Mouse (Mus musculus): ENCODE data around the gene Fam185a.

Gene Fam185a

DNA sequence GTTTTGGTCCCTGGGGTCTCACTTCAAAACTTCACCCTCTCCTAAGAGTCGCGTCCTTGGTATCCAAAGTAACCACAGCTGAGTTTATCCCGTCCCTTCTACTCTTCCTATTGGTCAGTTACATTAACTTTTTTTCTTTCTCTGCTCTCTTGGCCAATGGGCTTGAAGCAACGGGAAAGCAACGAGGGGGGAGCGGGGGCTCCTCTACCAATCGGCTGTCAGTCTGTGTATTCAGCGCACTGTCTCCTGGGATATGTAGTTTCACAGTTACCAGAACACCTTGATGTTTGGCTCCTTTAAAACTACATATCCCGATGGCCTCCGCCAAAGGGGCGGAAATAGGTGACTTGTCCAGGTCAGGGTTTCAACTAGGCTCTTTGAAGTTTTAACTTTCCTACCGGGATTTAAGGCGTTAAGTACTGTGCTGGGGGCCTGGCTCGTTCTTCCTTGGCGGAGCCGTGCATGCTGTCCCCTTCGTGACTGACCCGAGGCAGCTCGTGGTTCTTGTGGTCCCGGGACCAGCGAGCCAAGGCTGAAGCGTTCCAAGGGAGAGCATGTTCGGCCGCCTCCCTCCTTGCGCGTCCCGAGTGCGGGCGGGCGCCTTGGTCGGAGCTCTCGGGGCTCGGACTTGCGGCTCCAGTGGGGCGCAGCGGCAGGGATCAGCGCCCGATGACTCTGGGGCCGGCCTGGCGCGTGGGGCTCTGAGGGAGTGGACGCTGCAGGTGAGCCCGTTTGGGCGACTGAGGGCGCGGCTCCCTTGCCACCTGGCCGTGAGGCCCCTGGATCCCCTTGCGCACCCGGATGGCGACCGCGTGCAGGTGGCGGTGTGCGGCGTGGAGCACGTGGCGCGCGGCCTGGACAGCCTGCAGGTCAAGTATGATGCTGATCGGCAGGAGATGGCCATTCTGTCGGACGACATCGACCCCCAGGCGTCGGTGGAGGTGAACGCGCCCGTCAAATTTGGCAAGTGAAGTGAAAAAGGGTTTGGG, at the start of gene Fam185a, which contains the start of gene Ccdc146:
TSS of gene Fam185a (plus strand) at position 345 of the 989 bp plus-strand sequence.
TSS of gene Ccdc146 (minus strand) at position 64 of the 989 bp plus-strand sequence.
- peak; percentile 92 for DNase-seq

DNA sequence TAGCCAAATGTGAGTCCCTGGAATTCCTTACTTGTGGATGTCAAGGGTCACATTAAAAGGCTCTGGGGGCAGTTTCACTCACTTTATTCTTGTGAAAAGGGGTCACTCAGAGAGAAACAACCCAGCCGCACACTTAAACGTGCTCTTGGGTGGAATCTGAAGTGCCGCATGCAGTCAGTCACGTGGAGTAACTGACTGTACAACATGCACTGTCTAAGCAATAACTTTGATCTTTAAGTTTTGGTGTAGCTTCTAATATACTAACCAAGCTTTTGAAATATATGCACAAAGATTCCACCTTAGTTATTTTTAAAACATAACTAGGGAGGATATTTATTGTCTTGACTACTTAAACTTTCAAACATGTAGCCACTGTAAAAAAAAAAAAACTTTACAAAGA, 47.8 kb upstream of the Fam185a start:
- no peak for DNase-seq

DNA sequence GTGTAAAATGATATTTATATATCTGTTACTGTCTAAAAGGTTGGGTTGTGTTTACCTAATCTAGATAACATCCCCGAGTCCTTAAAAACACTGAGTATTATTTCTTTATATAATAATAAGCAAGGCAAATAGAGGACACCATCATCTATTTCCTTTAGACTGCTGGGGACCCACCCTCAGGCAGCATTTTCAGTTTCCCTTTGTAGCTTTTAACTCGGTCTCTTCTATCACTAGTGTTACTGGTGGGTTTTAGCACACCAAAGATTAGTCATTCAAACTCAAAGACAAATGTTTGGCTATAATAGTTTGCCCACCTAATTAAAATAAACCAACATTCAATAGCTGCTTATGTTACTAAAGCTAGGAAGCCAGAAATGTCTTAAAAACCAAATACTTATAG, 46.4 kb upstream of the Fam185a start:
- DNase-seq: no peak

DNA sequence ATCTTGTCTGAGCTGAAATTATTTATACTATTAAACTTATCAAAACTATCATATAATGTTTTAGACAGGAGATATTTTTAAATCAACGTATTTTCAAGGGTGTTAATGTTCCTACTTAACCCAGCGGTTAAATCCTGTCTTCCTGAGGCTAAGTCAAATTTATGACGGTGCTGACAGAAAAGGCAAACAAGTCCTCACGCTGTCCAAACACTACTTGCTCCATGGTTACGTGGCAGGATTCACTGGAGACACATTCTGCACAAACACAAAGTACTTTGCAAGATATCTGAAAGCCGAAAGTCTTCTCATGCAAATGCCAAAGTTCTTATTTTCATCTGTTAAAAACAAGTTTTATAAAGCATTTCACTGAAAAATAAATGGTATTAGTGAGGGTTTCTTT, 42.8 kb upstream of the Fam185a start:
- DNase-seq: no peak

DNA sequence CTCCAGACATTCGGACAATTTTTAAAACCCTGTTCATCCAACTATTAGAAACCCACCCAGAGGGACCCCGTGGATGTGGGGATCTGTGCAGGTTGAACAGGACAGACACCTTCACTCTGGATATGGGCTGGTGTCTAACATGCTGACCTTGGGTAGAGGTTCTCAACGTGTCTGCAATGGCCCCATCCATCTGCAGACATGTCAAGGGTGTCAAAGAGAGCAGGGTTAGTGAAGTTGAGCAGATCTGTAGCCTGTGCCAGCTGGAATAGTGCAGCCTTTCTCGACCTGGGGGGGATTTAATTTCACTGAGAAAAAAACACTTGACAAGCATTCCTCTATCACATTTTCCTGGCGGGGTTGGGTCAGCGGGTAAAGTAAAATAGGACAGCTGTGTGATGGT, 42.1 kb upstream of the Fam185a start:
- no peak for DNase-seq

DNA sequence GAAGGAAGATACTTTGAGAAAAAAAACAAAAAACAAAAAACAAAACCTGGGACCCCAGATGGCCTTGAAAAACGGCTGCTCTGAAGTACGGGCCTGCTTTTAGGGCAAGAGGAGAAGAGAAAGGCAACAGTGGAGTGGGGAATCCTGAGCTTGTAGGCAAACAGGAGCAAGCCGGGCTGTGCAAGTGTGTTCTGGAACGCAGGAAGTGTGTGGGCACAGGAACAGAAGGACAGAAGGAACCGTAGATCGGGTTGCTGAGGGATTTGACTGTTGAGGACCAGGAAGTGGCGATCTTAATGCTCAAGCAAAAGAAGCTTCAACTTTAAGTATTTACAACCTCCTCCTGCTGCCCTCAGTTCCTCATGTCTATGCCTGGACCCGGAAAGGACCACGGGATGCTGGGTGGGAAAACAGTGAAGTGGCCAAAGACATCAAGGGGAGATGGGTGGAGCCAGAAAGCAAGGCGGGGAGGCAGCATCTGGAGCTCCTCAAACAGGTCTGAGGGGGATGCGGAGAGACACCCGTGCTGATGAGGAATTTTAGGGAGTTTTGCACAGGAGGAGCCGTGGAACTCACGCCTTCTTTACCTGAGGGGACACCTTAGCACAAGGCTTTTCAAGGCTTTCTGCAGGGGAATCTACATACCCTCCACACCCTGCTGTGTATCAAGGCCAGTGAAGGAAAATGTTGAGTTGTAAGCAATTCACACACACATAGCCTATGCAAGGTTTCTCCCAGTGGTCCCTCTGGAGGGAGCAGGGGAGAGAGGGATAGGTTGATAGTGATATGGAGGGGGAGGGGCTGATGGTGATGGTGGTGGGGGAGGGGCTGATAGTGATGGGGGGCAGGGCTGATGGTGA, 41.1 kb upstream of the Fam185a start:
- no peak for DNase-seq

DNA sequence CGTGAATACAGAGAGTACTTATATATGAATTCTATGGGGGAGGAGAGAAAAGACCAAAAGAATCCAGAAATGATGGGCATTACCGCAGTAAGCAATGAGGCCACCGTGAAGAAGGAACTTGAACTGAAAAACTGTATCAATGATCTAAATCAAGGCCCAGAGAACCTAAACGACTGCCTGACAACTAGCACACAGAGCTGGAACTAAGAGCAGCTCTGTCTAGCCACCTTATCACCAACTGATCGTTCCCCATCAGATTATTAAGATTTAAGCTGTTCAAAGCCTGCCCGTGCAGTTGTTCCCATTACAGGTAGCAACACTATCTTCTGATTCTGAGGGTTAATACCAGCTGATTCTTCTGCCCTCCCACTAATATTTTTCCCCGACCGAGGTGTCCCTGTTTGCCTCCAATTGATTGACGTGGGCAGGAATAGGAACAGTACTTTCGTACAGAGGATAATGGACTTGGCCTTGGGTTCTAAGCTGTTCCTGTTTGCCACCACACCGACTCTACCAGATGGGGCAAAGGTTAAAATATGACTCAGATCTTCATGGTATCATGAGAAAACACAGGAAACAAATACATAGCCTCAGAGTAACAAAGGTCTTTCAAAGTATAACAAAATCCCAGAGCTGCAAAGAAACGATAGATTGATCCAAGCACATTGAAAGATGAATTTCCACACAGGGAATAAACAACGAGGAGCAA, 40.4 kb upstream of the Fam185a start:
- DNase-seq: no peak

DNA sequence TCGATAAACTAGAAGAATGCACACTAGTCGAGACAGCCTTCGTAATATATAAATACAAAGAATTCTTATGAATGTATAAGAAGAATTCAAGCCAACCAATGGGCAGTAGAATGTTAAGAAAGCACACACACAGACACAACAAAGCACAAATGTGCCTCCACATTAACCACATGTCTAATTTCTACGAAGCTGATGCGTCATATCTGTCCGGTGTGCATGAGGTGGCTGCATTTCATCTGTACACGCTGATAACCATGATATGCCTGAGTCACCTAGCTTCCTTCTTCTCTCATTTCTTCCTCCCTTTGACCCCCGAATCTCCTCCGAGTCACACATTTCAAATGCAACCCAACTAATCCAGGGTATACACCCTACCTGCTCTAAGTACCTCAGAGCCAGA, 39.8 kb upstream of the Fam185a start:
- no peak for DNase-seq

DNA sequence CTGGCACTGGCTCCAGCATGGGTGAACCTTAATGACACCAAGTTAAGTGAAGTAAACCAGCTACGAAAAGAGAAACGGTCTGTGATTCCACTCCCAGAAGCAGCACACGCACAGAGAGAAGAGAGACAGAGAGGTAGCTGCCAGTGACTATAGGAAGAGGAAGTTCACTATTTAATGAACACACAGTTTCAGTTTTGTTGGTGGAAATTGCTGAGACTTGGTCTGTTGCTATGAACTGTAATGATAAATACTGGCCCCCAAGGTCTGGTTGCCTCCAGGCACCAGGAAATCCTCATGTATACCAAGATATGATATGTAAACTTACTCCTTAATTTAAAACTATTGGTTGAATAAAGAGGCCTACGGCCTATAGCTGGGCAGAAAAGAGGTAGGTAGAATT, 38.3 kb upstream of the Fam185a start:
- no peak for DNase-seq

DNA sequence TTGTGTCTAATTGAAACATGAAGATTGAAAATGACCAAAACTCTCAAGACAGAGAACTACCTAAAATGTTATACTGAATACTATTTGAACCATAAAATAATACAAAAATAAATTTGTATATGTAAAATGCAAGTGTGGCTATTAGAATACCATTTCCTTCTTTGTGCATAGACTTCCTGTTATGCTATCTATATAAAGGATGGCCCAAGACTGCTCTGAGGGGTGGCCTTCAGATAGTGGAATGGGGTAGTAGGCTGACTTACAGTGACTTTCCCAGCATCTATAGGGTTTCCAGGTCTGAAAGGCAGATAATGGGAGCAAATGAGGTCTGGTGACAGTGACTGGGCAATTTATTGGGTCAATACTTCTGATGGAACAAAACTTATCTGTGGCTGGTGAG, 37.4 kb upstream of the Fam185a start:
- DNase-seq: no peak

DNA sequence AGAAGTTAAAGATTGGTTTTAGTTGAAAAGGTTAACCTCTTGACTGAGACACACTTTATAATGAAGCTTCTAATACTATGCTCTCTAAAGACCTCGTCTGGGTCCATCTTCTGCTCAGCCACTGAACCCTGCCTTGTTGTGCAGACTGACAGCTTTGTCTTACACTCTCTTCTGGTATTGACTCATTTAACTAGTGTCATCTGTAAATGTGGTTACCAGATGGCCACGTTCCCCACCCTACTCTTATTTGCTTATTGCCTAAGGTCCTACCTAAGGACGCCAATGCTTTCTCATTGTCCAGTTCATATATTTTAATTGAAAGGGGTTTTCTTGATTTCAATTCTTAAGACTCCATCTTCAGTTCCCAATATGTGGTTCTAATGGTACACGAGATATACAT, 35.9 kb upstream of the Fam185a start:
- no peak for DNase-seq

DNA sequence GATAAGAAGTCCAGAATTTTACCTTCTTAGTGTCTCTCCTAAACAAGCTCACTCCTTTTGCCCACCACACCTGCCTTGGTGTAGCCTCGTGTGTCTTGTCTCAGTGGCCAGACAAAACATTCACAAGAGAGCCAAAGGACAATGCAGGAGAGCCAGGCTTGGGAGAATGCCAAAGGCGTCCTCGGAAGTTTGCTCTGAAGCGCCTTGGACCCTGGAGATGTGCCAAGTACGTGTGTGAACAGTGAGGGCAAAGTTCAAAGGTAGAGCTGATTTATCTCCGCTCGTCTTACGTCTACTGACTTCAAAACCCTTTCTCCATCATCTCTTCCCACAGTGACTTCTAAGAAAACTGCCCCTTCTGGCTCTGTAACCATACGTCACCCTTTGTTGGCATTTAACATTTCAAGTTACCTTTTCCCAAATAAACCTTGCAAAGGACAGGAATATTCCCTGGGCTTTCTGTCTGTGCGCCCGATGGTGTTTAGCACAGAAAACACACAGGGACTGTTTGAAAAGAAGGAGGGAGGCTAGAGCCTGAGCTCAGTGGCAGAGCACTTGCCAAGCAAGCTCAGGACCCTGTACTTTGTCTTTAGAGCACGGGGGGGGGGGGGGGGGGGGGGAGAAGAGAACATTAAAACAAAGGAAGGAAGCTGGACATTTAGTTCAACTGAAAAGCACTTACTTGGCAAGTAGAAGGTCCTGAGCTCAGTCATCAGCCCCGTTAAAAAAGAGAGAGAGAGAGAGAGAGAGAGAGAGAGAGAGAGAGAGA, 33.0 kb upstream of the Fam185a start:
- DNase-seq: no peak

DNA sequence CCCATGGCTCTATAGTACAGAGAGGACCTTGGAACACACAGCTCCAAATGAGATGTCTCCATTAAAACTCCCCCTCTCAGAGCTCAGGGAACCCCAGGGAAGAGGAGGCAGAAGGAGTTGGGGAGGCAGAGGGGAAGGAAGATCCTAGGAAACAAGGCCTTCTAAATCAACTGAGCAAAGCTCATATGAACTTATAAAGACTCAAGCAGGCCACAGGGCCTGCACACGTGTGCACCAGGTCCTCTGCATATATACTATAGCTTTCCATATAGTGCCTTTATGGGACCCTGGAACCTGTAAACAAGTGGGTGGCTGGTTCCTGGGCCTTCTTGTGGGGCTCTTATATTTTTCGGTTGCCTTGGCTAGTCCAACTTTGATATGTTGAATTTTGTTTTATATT, 30.2 kb upstream of the Fam185a start:
- DNase-seq: no peak

DNA sequence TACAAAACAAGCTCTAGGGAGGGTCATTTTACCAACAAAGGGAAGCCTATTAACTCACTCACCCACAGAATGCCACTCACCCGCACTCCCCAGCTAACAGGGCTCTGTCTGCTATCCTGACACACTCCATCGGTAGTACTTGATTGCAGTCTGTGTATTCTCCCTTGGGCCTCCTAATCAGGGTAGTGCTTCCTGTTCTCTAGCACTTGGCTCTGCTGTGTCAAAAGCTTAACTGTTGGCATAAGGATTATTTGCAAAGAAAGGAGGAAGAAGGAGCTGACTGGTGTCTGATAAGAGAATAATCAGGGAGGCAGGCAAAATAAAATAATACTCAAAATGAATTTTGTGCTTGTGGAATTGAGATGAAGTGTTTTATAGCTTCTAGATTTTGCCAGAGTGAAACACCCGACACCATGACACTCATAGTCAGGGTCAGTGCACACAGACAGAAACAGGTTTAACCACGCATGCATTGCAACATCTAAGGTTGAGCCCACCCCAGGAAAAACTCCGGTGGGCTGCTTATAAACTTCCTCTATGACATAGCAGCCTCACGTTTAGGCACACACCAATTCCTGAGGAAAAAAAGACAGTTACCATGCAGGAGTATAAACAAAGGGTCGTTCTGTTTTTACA, 29.4 kb upstream of the Fam185a start:
- DNase-seq: no peak

DNA sequence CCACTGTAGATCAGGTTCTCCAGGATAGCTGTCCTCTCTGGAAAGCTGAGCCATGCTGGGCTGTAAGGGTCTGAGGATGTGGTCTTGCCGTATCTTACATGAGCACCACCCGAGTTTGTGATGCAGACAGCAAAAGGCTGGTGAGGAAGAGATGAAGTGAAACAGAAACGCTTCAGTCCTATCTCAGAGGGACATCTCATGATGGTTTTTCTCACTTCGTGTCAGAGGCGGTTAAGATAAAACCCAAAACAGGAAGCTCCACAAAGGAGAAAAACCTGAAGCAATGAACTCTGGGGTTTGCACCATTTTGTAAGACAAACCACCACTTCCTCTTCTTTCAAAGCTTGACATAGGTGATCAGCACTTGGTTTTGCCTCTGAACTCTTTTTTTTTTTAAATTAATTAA, 13.5 kb upstream of the Fam185a start:
- DNase-seq: no peak

DNA sequence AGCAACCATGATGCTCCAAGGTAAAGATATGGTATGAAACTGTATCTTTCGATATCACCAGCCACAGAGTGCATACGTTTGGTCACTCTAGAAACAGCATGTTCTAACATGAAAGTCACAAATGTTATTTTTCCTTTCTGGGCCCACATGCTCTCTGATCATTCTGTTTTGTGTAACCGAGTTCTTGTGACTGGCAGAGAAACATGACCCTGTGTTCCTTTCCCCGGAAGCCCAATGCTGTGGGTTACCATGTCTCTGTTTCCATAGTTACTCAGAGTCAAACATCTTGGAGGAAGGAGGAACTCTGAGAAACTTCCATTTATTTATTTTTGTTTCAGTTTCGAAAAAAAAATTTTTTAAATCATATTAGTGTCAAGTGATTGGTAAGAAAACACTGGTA, 12.7 kb upstream of the Fam185a start:
- no peak for DNase-seq

DNA sequence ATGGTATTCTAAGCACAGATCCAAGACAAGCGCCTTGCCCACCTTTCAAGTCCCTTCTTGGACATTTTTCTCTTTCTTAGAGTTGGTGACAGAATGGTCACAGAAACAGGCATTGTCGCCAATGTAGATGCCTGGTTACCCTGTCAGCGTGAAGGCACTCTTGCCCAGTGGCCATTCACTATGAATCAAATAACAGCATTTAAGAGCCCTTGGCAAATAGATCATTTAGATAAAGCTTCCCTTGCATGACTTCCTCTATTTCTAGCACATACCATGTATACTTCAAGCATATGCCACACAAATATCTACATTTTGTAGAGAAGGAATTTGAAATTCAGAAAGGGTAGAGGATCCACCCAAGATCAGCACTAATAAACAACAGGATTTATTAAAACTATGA, 11.4 kb upstream of the Fam185a start:
- no peak for DNase-seq

DNA sequence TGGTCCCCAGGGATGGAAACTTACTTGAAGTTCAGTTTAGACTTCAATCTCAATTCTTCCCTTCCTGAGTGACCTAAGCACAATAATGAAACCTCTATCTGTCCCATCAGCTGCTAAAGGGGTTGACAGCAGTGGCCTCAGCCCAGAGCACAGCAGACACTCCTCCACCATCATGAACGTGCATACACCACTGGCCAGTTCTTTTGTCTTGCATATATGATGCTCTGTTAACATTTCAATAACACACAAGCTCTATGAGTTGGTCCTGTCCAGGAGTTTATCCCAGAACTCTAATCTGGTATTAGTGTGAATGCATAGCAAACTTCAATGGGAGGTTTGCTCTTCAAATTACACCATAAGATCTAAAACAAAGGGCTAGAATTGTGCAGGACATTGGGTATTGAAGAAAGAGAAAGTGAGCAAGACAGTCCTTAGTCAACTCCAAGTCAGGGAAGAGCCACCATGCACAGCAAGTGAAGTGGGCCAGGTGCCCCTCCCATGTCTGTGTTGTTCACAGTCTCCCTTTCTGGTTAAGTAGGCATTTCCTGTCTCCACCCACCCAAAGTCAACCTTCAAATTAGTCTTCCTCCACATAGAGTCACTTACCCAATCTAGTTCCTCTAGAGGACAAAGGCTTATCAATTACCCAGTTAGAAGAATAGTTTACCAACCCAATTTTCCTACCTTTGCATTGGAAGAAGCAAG, 10.5 kb upstream of the Fam185a start:
- no peak for DNase-seq

DNA sequence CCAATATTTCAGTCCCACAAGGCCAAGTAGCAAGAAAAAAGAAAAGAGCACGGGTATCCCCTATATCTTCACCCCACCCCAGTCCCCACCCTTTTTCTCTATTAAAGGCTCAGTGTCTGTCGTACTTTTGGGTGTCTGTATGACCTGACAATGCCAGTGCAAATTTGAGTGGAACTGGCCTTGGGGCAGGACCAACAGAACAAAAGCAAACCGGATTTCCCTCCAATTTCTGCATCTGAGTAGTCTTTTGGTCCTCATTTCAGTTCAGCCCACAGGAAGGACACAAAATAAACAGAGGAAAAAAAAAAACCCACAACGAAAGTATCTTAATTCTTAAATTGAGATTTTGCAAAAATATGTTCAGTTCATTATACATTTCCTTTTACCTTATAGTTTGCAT, 6.1 kb upstream of the Fam185a start:
- DNase-seq: no peak

DNA sequence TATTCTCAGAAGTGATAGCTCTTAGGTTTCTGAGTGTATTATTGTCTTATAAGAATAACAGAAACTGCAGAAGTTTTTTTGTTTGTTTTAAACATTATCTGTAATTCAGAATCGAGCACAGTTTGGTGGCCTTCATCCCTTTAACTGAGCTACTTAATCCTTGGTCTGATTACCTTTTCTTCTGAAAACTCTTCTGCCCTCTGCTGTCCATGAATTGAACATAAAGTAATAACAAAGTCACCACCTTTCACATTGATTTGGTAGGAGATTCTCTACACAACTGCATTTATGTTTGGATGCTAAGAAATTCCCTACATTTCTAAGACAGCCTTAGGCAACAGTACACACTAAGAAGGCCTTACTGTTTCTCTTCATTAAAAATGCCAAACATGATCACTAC, 4.1 kb upstream of the Fam185a start:
- DNase-seq: no peak

DNA sequence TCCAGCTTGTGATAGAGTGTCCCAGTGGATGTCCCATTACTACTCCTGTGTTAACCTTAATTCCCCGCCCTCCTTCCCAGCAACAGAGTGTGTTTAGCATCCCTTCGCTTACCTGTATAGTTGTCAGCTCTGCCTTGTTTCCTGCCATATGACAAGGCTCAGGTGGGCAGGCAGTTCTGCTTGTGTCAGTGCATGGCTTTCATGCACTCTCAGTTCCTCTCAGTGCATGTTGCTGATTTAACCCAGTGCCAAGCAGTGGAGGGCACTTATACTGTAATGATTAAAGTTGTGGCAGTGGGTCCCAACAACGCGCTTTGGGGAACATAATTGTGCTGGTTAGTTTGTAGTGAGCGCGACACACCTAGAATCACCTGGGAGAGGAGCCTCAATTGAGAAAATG, 1.9 kb downstream of the Fam185a start:
- DNase-seq: no peak
